Mouse (Mus musculus) embryonic facial prominence, embryonic 12.5 days (tissue): Measurements from ENCODE around the gene Ccdc88c. TPM values are rescaled to one million over a fixed set of nuclear protein-coding genes. Genes with fewer than 3 reads are reported as not detected.

Experiments
- ATAC-seq: fragments of 200-750 bp; cut with Nextera tagmentation; 2 replicates; pipeline ENCODE4 v1.8.0; 2017; ENCODE audit not compliant: insufficient number of reproducible peaks, insufficient read depth, low FRiP score, low TSS enrichment
- H3K27ac ChIP-seq: fragments of 300-500 bp; sonication (generic); 2 replicates; pipeline ENCODE4 v1.5.1; 2016; ENCODE audit warnings: mild to moderate bottlenecking
- H3K27me3 ChIP-seq: fragments of 300-500 bp; sonication (generic); 2 replicates; pipeline ENCODE4 v1.6.1; 2016; ENCODE audit warnings: mild to moderate bottlenecking, moderate library complexity
- H3K36me3 ChIP-seq: fragments of 300-500 bp; sonication (generic); 2 replicates; pipeline ENCODE4 v1.6.1; 2016; ENCODE audit warnings: mild to moderate bottlenecking
- H3K4me1 ChIP-seq: fragments of 300-500 bp; sonication (generic); 2 replicates; pipeline ENCODE4 v1.6.1; 2016
- H3K4me2 ChIP-seq: fragments of 300-500 bp; sonication (generic); replicated peaks from 2 replicates; pipeline ENCODE4 v1.6.1; 2016; ENCODE audit warnings: mild to moderate bottlenecking, moderate library complexity
- H3K4me3 ChIP-seq: fragments of 300-500 bp; sonication (generic); 2 replicates; pipeline ENCODE4 v1.5.1; 2016; ENCODE audit warnings: mild to moderate bottlenecking
- H3K9ac ChIP-seq: fragments of 300-500 bp; sonication (generic); 2 replicates; pipeline ENCODE4 v1.6.1; 2016; ENCODE audit warnings: mild to moderate bottlenecking, moderate library complexity
- H3K9me3 ChIP-seq: fragments of 300-500 bp; sonication (generic); 2 replicates; pipeline ENCODE4 v1.6.1; 2016; ENCODE audit warnings: mild to moderate bottlenecking, moderate library complexity
- WGBS: fragments of 180-500 bp; shearing (Covaris S2); methylation state at CpG from one replicate; pipeline ENCODE4 v1.1.7; 2016; 5-methylcytosine and 5-hydroxymethylcytosine counted together
- polyA plus RNA-seq: library from polyadenylated mRNA; unstranded; fragments of >200 nt; fragmentation: Nextera tagmentation; extraction: Ambion mirVana; gene quantifications from 2 replicates; pipeline ENCODE4 v1.2.1, GENCODE M21; 2016

The Ccdc88c gene
- polyA plus RNA-seq, 1 experiment from 2014 or later, result 6.7 TPM

DNA sequence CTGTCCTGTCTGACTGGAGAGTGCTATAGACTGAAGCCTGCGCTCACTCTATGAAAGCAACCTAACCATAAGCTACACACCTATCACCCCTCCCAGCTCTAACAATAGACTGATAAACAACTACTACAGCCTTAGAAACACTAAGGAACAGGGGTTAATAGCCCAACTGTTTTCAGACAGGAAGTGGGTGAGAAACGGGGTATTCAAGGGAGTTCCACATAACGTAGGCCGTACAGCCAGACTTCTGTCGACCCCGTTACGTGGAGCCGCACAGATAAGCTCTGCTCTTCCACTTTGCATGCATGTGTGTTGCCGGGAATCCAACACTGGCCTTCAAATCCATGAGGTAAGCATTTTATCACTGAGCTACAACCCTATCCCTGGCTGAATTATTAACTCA is 21.4 kb downstream of the Ccdc88c start:
- H3K9me3 ChIP-seq, result no peaks in the 10 kb centered on the region
- H3K9ac ChIP-seq, result no peak overlapping the region
- ATAC-seq, result no peak
- no peak overlapping the region for H3K4me2 ChIP-seq
- no peaks in the 10 kb centered on the region for H3K36me3 ChIP-seq
- no peak overlapping the region for H3K4me3 ChIP-seq
- H3K27me3 ChIP-seq, result no peaks in the 10 kb centered on the region
- 70% methylated on average over 9 of the region's 9 CpGs for WGBS
- peaks cover 11% of the 10 kb centered on the region for H3K4me1 ChIP-seq
- H3K27ac ChIP-seq, result no peak overlapping the region

DNA sequence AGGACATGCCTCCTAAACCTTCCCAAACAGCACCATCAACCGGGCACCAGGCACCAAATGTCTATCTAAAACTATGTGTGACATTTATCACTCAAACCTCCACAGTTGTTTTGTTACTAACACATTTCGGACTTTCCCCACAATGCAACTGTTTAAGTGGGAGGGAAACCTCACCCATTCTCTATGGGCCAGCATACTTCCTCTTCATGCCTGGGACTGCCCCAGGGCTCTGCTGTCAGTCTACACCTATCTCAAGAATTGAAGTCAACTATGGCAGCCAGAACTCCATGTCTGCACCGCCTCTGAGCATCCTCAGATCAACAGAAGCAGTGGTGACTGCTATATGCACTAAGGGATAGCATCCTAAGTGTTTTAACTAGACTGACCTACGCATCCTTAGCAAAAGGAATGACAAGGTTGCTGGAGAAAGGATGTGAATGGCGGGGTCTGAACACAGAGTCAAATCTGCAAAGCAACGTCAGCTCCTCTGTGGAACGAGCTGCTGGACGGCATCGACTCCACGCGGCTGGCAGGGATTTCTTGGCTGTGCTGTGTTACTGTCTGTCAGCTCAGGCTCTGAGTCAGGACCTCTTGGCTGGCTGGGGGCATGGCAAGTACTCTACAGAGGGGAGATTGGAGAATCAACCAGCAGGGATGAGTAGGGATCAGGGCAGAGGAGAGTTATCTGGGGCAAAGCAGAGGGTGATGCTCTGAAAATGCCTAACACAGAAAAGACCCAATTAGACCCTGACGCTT is 23.0 kb downstream of the Ccdc88c start:
- WGBS, result 80% methylated on average over 12 of the region's 12 CpGs
- H3K4me3 ChIP-seq, result no peak overlapping the region
- peaks cover 7% of the 10 kb centered on the region for H3K4me1 ChIP-seq
- no peak overlapping the region for H3K4me2 ChIP-seq
- no peaks in the 10 kb centered on the region for H3K36me3 ChIP-seq
- no peaks in the 10 kb centered on the region for H3K27me3 ChIP-seq
- no peak overlapping the region for H3K27ac ChIP-seq
- H3K9me3 ChIP-seq, result no peaks in the 10 kb centered on the region
- no peak for ATAC-seq
- H3K9ac ChIP-seq, result no peak overlapping the region

DNA sequence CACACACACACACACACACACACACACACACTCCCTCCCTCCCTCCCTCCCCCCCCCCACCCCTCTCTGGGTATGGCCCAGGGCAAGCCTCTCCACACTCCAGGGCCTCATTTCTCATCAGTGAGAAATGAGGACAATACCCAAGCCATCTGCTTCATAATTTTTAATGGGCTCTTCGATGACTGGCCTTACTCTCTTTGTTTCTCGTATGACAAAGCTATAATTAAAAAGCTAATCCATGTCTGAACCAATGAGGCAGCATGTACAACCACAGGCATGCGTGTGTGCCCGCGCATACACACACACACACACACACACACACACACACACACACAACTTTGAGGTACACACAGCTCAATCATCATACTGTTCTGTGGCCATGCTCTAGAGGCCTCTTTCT is 23.9 kb downstream of the Ccdc88c start:
- H3K4me3 ChIP-seq, result no peak overlapping the region
- H3K36me3 ChIP-seq, result no peaks in the 10 kb centered on the region
- H3K27ac ChIP-seq, result no peak overlapping the region
- no peaks in the 10 kb centered on the region for H3K27me3 ChIP-seq
- no peak overlapping the region for H3K4me2 ChIP-seq
- H3K9me3 ChIP-seq, result no peaks in the 10 kb centered on the region
- 90% methylated on average over 5 of the region's 5 CpGs for WGBS
- peaks cover 7% of the 10 kb centered on the region for H3K4me1 ChIP-seq
- no peak overlapping the region for H3K9ac ChIP-seq
- no peak for ATAC-seq

DNA sequence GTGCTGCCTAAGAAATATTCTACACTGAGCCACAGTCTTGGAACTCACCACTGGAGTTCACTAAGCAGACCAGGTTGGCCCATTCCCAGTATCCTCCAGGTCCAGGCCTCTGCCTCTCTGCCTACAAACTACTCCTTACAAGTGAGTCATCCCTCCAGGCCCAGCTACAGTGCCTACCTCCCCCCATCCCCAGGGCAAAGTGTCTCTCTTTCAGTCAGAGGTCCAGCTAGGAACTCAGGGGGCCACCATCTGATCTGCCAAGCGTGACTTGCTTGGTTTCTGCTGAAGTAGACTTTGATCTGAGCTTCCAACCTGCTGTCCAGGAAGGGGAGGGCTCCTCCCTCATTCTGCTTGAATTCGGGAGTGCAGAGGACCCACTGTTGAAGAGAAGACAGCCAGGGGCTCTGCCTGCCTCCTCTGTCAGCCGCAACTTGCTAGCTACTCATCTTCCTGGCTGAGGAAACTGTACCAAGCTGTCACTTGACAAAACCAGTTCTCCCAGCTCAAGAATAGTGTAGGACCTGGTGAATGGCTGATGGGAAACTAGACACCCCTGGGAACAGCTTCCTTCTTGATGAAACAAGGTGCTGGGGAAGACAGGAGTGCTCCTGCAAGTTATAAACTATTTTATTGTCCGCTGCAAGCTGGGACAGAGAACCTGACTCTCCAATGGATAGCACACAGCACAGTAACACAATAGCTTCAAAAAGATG is 25.9 kb downstream of the Ccdc88c start:
- no peak for ATAC-seq
- WGBS, result 36% methylated on average over 4 of the region's 4 CpGs
- Histone ChIP-seq H3K4me2 (no peak overlapping the region), H3K4me3 (no peak overlapping the region), H3K9me3 (no peaks in the 10 kb centered on the region), H3K27ac (peak overlapping the region; percentile 75), H3K4me1 (peaks cover 19% of the 10 kb centered on the region), H3K36me3 (no peaks in the 10 kb centered on the region), H3K9ac (no peak overlapping the region), H3K27me3 (no peaks in the 10 kb centered on the region)

DNA sequence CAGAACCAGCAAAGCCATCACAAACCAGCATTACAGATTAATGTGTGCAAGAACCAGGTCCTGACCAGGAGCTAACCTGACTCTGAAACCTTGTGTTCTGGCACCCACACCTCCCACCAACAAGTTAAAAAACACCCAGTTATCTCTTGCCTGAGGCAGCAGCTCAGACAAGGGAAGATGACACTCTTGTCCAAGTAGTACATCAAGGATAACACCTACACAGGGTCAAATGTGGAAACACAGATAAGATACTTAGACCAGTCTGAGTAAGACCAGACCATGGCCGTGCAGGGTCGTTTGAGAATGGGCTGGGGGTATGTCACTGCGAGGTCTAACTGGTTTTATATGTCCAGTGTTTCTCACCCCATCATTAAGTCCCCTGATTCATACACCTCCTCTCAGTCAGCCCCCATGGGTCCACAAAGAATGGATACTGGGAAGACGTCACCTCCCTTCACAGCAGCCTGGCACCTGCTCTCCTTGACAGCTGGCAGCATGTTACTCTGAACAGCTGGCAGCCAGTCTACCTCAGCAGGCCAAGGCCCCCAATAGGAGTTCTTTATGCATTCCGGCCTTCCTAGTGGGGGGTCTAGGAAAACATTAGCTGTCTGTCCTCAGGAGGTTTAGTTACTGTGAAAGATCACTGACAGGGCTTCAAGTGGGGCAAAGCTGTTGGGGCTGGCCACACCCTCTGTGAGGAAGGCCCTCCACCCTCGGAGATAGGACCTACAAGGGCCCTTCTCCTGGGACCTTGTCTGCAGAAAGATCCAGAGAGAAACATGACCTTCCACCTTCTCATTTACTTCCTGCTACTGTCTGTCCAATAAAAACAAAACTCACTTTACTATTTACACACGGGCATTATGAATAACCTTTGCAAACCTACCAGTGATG is 29.5 kb downstream of the Ccdc88c start:
- Histone ChIP-seq H3K27ac (no peak overlapping the region), H3K4me2 (no peak overlapping the region), H3K4me3 (no peak overlapping the region), H3K9me3 (no peaks in the 10 kb centered on the region), H3K27me3 (peaks cover 5% of the 10 kb centered on the region; the same call in 1 of the 2 replicates), H3K4me1 (peaks cover 45% of the 10 kb centered on the region), H3K36me3 (no peaks in the 10 kb centered on the region), H3K9ac (no peak overlapping the region)
- WGBS, result 39% methylated on average over 7 of the region's 7 CpGs
- no peak for ATAC-seq

DNA sequence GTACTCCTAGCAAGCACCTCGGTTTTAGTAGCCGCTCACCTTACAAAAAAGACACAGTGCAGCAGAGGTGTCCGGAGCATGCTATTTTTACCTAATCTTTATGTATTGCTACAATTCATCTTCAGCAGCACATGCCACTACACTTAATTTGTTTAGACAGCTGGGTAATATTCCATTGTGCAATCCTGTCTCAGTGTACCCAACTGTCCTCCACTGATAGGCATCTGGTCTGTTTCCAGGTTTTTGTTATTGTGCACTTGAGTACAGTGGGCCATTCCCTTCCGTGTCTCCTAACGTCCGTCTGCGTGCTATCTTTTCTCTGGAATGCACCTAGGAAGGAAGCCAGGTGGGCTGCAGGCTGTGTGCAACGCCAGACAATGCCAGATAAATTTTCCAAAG is 30.3 kb downstream of the Ccdc88c start:
- peaks cover 45% of the 10 kb centered on the region for H3K4me1 ChIP-seq
- no peak for ATAC-seq

DNA sequence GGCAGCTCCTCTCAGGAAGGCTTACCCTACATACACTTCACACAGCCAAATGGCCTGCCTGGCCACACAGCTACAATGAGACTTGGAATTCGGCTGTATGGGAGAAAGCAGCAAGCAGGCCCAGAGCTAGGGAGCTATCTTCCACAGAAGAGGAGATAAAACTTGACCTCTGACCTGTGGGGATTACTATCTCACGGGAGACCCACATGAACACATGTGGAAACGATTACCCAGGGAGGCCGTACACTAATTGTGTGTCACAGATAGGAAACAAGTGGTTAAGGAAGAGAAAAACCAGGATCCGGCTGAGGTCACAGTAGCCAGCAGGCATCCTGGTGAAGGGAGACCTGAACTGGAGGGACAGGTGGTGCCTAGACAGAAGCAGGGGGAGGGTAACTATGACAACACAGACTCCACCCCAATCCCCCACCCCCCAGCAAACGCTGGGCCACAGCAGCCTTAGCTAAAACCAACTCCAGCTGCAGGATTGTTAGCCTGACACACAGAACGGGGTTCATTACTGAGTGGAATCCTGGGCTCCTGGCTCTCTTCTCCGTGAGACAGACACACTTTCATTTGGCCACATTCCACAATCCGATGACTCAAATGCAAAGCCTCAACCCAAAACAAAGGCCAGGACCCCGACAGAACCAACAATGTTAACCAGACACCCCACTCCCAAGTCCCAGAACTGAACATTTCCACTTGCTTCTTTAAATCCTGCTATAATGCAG is 30.9 kb downstream of the Ccdc88c start:
- H3K4me2 ChIP-seq, result no peak overlapping the region
- ATAC-seq, result peak; percentile 48
- H3K4me3 ChIP-seq, result no peak overlapping the region
- peaks cover 5% of the 10 kb centered on the region; the same call in 1 of the 2 replicates for H3K27me3 ChIP-seq
- H3K9me3 ChIP-seq, result no peaks in the 10 kb centered on the region
- no peak overlapping the region for H3K9ac ChIP-seq
- H3K27ac ChIP-seq, result peak overlapping the region; percentile 61
- H3K4me1 ChIP-seq, result peaks cover 45% of the 10 kb centered on the region
- WGBS, result 4% methylated on average over 10 of the region's 10 CpGs
- H3K36me3 ChIP-seq, result no peaks in the 10 kb centered on the region

More for the DNA sequence above, 30.3 kb downstream of the Ccdc88c start:
- Histone ChIP-seq H3K27me3 (peaks cover 5% of the 10 kb centered on the region; the same call in 1 of the 2 replicates), H3K9me3 (no peaks in the 10 kb centered on the region), H3K4me2 (no peak overlapping the region), H3K4me3 (no peak overlapping the region), H3K9ac (no peak overlapping the region), H3K36me3 (no peaks in the 10 kb centered on the region), H3K27ac (no peak overlapping the region; the same call in 1 of the 2 replicates)
- 41% methylated on average over 8 of the region's 8 CpGs for WGBS

DNA sequence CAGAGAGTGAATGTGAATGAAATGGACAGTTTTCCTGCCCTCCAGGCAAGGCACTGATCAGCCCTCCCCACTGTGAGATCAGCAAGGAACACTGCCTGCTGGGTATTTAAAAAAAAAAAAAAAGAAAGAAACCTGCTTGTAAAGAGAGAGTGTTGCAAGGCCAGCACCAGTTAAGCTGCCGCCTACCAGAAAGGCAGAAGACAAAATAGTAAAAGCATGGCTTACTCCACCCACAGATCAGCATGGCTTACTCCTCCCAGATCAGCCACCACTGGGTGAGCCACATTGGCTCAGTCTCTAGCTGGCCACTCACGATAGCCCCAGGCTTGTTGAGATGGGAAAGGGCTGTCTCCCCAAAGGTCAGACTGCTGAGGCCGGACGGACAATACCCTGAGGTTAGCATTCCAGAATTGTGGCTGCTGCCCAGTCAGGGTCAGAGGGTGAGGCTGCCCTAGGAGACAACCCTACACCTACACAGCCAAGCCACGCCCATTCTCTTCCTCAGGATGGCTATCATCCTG is 32.4 kb downstream of the Ccdc88c start:
- Histone ChIP-seq H3K4me2 (no peak overlapping the region), H3K4me3 (no peak overlapping the region), H3K9me3 (no peaks in the 10 kb centered on the region), H3K4me1 (peaks cover 45% of the 10 kb centered on the region), H3K36me3 (no peaks in the 10 kb centered on the region), H3K9ac (no peak overlapping the region), H3K27me3 (peaks cover 11% of the 10 kb centered on the region; the same call in 1 of the 2 replicates), H3K27ac (no peak overlapping the region)
- WGBS, result 14% methylated on average over 5 of the region's 5 CpGs
- no peak for ATAC-seq

DNA sequence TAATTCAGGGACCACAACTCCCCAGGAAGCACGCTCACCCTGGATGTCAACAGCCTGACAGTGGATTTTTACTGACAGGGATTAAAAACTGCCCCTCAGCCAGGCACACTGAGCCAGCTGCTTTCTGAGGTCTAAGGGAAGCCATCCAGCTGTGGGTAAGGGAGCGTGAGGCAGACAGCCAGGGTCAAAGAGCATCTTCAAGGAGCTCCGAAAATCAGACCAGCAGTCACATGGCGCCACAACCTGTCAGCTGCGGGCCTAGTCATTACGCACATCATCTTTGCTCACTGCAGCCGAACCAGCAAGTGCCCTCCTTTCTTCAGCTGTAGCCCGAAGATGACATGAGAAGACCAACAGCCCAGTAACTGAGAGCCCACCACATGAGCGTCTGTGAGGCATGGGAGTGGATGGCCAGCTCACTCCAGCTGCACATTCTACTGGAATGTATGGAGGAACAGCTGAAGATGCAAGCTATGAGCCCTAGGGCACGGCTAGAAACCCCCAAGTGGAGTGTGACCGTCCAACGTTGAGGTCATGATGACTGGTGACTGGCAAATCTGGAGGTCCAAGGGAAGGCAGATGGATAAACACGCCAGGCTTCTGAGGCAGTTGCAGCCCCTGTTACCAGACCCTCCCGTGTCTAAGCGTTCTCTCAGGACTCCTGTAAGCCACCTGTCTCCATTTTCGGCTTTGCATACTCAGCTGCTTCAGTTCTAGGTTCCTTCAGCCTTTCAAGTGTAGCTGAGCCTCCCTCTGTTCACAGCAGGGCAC is 33.1 kb downstream of the Ccdc88c start:
- H3K9ac ChIP-seq, result no peak overlapping the region
- H3K9me3 ChIP-seq, result no peaks in the 10 kb centered on the region
- H3K36me3 ChIP-seq, result no peaks in the 10 kb centered on the region
- H3K27me3 ChIP-seq, result peaks cover 11% of the 10 kb centered on the region; the same call in 1 of the 2 replicates
- no peak for ATAC-seq
- WGBS, result 21% methylated on average over 16 of the region's 16 CpGs
- H3K4me2 ChIP-seq, result no peak overlapping the region
- H3K4me3 ChIP-seq, result no peak overlapping the region
- no peak overlapping the region for H3K27ac ChIP-seq
- peaks cover 47% of the 10 kb centered on the region for H3K4me1 ChIP-seq

DNA sequence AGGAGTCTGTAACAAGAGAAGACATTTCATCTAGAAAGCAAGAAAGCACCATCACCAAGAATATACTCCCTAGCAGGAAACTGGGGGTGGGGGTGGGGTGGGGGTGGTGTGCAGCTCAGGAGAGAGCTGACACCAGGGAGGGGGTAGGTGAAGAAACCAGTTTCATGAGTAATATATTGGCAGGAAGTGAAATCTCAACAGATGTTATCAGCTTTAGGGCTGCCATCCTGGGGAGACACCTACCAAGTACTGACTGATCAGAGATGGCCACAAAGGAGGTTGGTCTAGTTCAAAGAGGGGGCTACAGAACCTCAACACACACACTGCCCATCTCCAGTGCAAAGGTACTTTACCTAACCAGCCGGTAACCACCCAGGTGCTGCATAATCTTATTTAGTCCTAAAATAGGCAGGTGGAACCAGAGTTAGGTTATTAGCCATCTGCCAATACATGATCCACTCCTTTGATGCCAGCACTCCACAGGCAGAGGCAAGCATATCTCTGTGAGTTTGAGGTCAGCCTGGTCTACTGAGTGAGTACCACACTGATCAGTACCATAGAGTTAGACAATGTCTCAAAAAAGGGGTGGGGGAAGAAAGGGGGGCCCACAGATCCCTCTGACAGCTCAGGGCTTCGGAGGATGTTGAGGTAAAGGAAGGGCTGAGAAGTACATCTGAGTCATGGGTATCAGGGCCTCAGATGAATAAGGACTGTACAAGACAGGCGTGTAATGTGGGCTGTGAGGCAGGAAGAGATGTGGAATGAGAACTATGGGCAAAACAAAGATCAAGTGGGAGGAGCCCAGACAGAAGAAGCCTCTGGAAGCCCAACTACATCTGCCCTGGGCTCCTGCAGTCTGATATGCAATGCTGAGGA is 34.5 kb downstream of the Ccdc88c start:
- ATAC-seq, result no peak
- Histone ChIP-seq H3K4me2 (no peak overlapping the region), H3K9ac (no peak overlapping the region), H3K4me3 (no peak overlapping the region), H3K4me1 (peaks cover 56% of the 10 kb centered on the region), H3K36me3 (no peaks in the 10 kb centered on the region), H3K27ac (no peak overlapping the region), H3K27me3 (peaks cover 11% of the 10 kb centered on the region; the same call in 1 of the 2 replicates), H3K9me3 (no peaks in the 10 kb centered on the region)
- 76% methylated on average over 3 of the region's 3 CpGs for WGBS
